Mouse (Mus musculus): Measurements from ENCODE around the gene Tmem184c.

Tmem184c gene

DNA sequence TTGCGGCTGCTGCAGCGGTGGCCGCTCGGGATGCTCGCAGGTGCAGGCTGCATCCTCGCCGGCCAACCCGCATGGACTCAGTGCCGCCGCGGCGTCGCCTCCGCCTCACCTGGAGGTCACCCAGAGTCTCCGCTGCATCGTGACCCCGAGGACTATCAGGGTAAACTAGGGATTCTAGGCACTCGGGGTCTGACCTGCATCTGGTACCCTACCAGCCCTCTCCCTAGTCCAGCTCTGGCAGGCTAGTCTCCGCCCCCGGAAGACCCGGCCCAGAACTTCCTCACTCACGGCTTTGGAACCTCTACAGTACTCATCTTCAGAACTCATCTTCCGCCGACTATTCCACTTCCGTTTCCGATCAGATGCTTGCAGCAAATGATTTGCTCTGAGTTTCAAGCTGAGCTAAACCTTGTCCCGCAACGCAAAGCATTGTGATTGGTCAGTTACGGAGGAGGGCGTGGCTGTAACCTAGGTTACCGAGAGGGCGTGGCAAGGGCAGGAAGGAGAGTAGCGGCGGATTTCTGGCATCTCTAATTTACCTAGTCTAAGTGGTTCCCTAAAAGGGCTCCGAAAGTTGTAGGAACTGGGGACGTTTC lies at the start of gene Tmem184c:
Gene Tmem184c (minus strand): TSS at position 325 of the 596 bp plus-strand sequence.
- peak; percentile 98 to 99 for DNase-seq (ENCODE audit: low spot score in 2 of 2)

DNA sequence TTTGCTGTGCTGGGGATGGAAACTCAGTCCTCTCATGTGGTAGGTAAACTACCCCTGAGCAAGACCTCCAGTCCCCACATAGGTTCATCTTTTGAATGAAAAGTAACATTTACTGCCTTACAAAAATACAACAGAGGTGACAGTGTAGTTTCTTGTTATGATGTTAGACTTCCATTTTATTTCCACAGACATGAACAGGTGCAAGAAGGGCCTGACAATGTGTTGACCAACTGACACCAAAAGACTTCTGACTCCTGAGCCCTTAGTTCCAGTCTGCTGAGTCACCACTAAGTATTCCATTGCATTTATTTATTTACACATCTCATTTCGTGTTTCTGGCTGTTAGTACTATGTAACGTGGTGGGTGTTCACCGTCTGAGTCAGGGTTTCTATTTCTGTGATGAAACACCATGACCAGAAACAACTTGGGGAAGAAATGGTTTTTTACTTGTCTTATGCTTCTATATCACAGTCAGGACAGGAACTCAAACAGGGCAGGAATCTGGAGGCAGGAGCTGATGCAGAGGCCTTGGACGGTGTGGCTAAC lies 49.1 kb upstream of the Tmem184c start:
- DNase-seq (ENCODE audit: low spot score in 2 of 2): no peak

DNA sequence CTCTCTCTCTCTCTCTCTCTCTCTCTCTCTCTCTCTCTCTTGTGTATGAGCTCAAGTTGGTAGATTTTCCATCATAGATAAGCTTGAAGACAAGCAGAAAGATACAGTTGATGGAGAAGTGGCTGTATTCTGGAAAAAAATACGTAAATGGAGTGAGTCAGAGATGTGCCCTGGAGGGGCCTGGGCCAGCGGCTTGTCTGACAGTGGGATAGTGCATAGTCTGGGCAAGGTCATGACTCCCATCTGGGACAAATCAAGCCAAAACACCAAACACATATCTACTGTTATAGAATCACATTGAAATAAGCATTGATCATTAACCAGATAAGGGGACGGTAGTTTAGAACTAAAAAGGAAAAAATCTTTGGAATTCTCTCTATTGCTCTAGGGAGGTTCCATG lies 47.9 kb upstream of the Tmem184c start:
- no peak for DNase-seq (ENCODE audit: low spot score in 2 of 2)

DNA sequence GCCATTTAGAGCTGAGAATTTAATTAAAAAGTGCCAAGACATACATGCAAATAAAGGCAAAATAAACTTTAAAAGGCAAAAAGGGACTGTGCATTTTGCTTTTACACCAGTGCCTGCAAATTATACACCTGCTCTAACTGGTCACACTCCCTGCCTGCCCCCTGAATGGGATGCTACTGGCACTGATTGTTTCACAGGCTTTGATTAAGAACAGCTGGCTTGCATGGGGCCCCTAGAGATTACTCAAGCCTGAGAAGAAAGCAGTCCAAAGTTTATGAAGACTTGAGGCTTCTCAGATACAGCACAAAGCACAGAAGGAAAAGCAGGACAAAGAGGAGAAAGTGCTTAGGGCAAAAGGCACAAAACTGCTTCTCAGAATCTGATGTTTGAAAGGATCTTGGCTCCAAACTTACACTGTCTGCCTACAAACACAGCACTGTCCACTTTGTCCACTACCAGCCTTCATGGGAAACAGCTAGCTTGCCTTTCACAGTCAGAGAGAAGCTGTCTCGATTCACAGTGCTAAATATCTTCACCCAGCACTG lies 40.2 kb upstream of the Tmem184c start:
- DNase-seq (ENCODE audit: low spot score in 2 of 2): no peak

DNA sequence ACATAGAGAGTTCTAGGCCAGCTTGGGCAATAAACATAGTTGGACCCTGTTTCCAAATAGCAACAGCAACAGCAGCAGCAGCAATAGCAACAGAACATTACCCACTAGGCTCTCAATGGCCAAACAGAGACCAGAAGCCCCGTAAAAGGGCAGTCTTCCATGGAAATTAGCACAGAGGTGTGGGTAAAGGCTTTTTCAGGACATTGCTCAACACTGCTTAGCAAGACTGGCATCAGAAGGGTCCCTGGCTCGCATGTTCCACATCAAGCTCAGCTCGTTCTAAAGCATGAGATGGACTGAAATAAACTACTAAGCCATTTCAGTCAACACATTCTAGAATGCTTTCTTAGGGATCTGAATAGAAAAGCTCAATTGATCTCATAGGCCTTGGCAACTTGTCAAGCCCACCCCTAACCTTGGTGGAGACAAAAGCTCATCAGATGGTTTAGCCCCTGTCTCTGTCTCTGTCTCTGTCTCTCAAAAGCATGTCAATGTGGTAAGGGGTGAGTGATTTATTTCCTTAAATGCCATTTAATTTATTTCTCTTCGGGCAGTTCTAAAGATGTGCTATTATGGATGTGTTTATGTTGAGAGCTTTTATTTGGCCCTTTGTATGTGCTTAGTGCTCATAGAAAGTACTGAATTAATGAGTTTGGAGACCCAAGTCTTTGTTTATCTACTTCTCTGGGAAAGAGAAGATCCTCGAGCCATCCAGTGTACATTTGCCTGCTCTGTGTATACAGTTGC lies 29.8 kb upstream of the Tmem184c start:
- no peak for DNase-seq (ENCODE audit: low spot score in 2 of 2)

DNA sequence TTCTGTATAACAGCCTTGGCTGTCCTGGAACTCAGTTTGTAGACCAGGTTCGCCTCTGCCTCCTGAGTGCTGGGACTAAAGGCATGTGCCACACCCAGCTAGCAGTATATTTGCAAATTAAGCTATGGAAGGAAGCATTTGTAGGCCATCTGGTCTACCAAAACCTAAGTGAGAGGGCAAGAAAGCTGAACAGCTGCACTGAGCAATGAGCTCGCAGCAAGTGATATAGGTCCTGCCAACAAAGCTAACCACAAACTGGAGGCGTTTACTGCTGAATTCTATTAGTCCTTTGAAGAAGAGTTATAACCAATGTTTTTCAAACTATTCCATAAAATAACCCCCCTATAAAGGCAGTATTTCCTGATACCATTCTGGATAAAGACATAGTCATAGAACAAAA lies 27.1 kb upstream of the Tmem184c start:
- DNase-seq (ENCODE audit: low spot score in 2 of 2): no peak

DNA sequence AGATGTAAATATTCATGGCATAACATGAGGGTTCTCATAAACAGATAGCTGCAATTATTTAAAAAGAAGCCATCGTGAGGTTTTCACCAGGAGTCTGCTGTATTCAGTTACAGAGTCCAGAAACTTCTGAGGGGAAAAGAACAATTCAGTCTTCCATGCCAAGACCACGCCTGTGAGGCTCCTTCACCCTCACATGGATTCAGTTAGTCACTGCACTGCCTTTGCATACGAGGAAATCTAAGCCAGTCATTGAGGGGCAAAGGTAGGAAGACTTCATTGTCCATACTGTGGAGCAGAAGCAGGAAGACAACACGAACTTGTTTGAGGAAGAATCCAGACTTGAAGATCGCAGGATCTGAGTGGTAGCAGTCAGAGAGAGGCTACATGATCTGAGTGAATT lies 23.5 kb upstream of the Tmem184c start:
- no peak for DNase-seq (ENCODE audit: low spot score in 2 of 2)

DNA sequence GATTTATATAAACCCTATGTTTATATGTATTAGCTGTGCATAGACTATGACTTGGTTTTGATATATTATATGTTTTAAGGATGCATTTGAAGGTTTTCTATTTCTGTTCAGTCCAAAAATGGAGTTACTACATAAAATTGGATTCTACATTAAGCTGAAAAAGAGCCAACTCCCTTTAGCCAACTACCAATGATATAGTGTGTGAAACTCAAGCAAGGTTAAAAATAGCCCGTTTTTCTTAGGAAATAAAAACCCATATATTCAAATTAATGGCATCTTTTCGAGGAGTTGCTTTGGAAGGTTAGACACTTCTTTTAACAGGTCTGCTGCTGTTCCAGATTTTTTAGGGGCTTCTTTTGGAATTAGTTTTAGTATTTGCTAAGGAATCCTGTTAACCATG lies 22.7 kb upstream of the Tmem184c start:
- no peak for DNase-seq (ENCODE audit: low spot score in 2 of 2)

DNA sequence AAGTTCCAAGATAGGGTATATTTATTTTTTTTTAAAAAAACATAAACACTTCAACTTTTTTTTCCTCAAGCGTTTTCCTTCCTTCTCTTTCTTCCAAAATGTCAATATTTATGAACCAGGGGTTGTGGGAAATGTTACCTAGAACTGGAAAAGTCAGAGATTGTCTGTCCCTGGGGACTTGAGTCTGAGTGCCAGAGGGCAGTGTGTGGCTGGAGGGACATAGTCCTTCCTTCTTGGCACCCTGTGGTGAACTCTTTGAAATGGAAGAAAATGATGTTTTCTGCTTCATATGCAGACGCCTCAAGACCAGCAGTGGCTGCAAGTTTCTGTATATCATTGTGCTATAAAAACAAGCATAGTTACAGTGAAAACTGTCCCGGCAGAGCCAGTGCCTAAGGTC lies 20.2 kb upstream of the Tmem184c start:
- DNase-seq (ENCODE audit: low spot score in 2 of 2): no peak

DNA sequence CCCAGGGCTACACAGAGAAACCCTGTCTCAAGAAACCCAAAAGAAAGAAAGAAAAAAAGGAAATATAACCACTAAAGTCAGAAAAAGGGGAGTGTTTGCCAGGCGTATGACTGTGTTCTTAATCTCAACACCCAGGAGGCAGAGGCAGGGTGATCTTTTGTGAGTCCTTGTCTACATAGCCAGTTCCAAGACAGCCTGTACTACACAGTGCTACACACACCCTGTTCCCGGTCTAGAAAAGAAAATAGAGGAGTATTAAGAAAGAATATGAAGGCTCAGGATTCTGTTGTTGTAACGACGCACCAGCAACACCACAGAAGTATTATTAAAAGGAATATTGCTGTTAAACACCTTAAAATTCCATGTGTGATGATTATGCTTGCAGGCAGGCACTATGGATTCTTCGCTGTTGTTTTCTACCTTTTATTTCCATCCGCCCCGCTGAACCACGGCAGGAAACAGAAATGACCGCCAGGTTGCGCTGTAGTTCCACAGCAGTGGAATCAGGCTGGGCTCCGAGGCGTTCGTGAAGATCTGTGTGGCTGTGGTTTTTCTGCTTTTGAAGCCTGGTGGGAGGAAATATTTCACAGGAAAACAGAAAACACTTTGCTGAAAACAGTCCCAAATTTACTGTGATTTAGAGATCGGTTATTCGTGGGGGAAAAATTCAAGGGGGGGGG lies 19.5 kb upstream of the Tmem184c start:
- DNase-seq (ENCODE audit: low spot score in 2 of 2): peak; percentile 77 to 78

DNA sequence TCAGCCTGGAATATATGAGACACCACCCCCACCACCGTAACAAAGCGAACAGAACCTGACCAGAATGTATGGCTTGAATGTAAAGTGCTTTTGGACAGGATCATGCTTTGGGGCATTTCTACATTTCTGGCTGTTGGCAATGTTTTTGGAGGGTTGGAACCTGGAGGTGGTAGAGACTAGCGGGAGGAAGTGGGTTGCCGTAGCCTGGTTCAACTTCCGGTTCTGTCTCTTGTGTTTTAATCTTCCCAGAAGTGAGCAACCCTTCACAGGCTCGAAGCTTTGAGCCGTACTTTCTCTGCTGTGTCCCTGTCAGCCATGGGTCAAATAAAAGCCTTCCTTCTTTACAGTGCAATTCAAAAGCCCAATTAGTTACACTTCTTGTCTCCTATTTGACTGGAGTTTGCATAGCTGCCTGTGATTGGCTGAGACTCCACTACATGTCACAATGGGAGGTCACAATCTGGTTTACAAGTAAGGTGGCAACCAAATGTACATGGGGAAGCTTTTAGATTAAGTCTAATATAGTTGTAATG lies 13.2 kb upstream of the Tmem184c start:
- no peak for DNase-seq (ENCODE audit: low spot score in 2 of 2)

DNA sequence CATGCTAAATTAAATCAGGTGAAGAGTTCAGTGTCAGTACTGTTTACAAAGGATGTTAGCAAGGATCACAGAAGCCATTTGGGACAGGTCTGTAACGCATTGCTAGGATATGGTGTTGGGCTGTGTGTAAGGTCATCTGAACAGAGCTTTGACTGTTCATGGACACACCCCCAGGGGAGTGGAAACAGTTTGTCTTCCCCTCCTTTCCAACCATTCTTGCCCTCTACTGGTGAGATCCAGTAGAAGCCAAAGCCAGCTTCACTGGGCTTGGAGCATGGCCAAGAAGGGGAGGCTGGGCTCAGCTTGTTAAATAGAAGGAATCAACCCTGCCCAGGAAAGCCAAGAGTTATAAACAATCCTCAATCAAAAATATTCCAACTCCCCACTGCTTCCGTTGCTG lies 7.4 kb upstream of the Tmem184c start:
- DNase-seq (ENCODE audit: low spot score in 2 of 2): no peak

DNA sequence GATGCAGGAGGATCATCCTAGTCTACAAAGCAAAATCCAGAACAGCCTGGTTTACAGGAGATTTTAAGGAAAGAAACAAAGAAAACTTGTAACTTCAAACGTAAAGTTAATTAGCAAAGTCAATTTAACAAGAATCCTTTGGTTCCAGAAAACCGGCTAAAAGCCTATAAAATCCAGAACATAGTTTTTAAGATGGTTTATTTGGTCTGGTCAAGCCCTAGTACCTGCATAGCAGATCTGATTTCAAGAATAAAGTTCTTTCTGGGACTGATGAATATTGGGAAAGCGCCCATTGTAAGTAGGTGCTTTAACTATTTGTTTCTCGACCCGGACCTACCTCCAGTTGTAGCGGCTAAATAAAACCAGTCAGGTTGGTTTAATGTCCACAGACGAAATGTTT lies 877 bp downstream of the Tmem184c start:
- no peak for DNase-seq (ENCODE audit: low spot score in 2 of 2)

DNA sequence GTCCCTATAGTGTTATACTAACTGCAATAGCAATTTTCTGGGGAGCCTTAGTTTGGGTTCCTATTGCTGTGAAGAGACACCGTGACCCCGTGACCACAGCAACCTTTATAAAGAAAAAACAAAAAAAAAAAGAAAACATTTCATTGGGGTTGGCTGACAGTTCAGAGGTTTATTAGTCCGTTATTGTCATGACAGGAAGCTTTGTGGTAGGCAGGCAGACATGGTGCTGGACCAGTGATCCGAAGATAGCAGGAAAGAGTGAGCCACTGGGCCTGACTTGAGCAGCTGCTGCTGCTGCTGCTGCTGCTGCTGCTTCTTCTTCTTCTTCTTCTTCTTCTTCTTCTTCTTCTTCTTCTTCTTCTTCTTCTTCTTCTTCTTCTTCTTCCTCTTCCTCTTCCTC lies 26.3 kb downstream of the Tmem184c start:
- no peak for DNase-seq (ENCODE audit: low spot score in 2 of 2)

DNA sequence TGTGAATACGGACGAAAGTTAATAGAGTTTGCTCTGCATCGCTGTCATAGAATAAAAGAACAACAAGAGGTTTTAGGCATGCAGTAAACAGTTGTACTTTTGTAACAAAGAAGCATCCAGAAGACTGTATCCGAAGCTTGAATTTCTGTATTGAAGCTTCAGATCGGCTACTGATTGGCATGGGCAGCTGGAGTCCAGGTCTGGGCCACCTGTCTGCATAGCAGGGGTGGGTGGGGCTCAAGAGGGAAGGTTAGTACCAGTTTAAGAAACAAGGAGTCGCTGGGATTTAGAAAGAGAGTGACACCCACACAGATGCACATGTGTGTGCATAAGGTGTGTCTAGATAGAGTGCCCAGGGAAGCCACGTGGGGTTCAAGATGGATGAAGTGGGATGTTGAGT lies 32.8 kb downstream of the Tmem184c start:
- no peak for DNase-seq (ENCODE audit: low spot score in 2 of 2)

DNA sequence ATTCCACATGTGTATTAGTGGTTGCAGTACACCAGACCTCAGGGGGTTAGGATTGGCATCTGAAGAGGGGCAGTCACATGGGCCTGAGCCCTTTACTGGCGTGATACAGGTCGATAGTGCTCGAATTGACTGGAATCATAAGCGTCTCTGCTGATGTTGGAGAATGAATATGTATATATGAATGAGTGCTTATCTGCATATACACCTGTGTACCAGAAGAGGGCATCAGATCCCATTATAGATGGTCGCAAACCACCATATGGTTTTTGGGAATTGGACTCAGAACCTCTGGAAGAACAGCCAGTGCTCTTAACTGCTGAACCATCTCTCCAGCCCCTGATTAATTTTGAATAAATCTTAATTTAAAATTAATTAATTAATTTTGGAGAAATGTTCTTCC lies 36.3 kb downstream of the Tmem184c start:
- no peak for DNase-seq (ENCODE audit: low spot score in 2 of 2)

DNA sequence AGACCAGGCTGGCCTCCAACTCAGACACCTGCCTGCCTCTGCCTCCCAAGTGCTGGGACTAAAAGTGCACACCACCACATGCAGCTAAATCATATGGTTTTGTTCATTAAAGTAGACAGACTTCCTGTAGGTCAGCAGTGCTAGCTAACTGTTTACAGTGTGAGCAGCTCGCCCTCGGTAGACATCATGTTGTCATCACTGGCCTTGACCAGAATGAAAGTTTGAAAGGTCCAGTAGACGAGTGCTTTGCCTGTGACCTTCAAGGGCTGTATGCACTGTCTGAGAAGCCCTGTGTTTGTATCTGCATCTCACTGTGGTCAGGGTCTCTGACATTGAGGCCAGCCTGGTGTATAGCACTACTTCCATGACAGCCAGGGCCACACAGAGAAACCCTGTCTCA lies 49.1 kb downstream of the Tmem184c start:
- no peak for DNase-seq (ENCODE audit: low spot score in 2 of 2)

DNA sequence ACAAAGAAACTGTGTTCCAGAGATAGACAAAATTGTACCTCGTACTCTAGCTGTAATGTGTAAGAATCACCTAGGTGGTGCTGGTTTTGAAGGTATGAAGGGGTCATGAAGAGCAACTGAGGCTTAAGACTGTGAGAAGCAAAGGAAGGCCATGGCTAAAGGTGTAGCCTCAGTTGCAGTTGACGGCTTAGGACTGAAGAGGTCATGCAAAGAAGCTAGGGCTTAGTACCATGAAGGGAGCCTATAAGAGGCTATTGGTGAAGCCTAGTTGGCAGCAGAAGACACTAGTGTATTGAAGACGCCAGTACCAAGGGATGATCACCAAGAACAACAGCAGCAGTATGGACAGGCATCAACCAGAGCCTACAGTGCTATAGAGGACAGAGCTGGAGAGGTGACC lies 58.0 kb downstream of the Tmem184c start:
- no peak for DNase-seq (ENCODE audit: low spot score in 2 of 2)

DNA sequence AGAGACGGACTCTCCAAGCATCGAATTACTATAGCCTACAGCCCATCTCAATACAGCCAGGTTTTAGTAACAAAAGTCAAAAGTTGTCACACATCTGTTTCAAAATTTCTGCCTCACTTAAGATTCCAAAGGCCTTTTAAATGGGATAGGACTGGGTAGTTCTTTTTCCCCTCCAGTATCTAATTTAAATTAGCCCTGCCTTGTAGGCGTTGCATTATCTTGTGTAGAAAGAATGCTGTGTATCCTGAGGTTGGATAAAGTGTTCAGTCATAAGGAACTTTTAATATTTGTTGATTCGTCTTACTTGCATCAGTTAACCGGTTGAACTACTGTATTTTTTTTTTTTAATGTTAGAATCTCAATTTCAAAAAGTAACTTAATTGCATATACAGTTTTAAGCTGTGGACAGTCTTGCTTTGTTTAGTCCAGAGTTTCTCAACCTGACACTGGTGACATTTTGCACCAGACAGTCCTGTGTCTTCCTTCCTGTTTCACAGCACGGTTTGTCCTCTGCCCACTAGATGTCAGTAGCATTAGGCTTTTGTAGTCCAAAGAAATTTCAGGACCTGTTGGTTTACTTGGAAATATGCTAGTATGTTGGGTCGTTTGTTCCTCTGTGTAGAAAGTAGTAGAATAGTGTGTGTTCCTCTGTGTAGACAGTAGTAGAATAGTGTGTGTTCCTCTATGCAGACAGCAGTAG lies 60.5 kb downstream of the Tmem184c start:
- DNase-seq (ENCODE audit: low spot score in 2 of 2): no peak

DNA sequence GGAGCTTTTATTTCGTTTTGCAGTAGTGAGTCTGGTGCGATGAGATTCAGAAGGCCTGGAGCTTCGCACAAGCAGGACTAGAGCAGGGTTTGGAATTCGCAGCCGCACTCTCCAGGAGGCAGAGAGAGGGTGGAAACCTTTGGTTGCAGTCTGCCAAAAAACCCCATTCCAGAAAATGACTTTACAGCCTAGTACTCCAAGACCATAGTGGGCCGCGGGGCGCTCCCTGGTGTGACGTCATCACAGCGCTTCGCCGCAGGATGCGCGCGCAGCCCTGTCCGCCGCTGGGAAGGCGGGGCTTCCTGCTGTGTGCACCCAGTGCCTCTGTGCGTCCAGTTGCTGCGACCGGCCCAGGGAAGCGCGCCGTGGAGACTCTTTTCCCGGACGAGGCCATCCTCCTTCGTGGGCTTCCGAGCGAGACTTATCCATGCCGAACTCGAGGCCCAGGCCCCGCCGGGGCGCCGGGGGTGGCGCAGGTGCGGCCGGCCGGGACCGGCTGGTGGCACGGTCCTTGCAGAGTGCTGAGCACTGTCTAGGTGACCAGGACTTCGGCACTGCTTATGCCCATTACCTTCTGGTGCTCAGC lies 61.3 kb downstream of the Tmem184c start, which contains the start of gene Prmt9:
Gene Prmt9 (plus strand): TSS at position 277 of the 586 bp plus-strand sequence.
- DNase-seq (ENCODE audit: low spot score in 2 of 2): peak; percentile 83 to 93
